Mouse (Mus musculus) hindbrain, embryonic 12.5 days (tissue): ENCODE results near the gene Olfr1418. TPM values are rescaled to one million over a fixed set of nuclear protein-coding genes. Genes with fewer than 3 reads are reported as not detected.

Experiments used
- ATAC-seq: fragments of 200-750 bp; cut with Nextera tagmentation; 2 replicates; pipeline ENCODE4 v1.8.0; 2017; ENCODE audit warnings: moderate TSS enrichment; ENCODE audit not compliant: low FRiP score
- H3K27ac ChIP-seq: fragments of 300-500 bp; sonication (generic); 2 replicates; pipeline ENCODE4 v1.5.1; 2016; ENCODE audit warnings: mild to moderate bottlenecking
- H3K27me3 ChIP-seq: fragments of 300-500 bp; sonication (generic); 2 replicates; pipeline ENCODE4 v1.6.1; 2016; ENCODE audit warnings: mild to moderate bottlenecking
- H3K36me3 ChIP-seq: fragments of 300-500 bp; sonication (generic); 2 replicates; pipeline ENCODE4 v1.6.1; 2016; ENCODE audit warnings: mild to moderate bottlenecking
- H3K4me1 ChIP-seq: fragments of 300-500 bp; sonication (generic); 2 replicates; pipeline ENCODE4 v1.6.1; 2016
- H3K4me2 ChIP-seq: fragments of 300-500 bp; sonication (generic); replicated peaks from 2 replicates; pipeline ENCODE4 v1.6.1; 2016; ENCODE audit warnings: mild to moderate bottlenecking
- H3K4me3 ChIP-seq: fragments of 300-500 bp; sonication (generic); 2 replicates; pipeline ENCODE4 v1.5.1; 2016; ENCODE audit warnings: mild to moderate bottlenecking
- H3K9ac ChIP-seq: fragments of 300-500 bp; sonication (generic); 2 replicates; pipeline ENCODE4 v1.6.1; 2016; ENCODE audit warnings: mild to moderate bottlenecking, moderate library complexity
- H3K9me3 ChIP-seq: fragments of 300-500 bp; sonication (generic); replicated peaks from 2 replicates; pipeline ENCODE4 v1.6.1; 2016; ENCODE audit warnings: mild to moderate bottlenecking
- WGBS: fragments of 180-500 bp; shearing (Covaris S2); methylation state at CpG from one replicate; pipeline ENCODE4 v1.1.7; 2016; 5-methylcytosine and 5-hydroxymethylcytosine counted together
- polyA plus RNA-seq: library from polyadenylated mRNA; unstranded; fragments of >200 nt; fragmentation: Nextera tagmentation; extraction: Ambion mirVana; gene quantifications from 2 replicates; pipeline ENCODE4 v1.2.1, GENCODE M21; 2016

Gene Olfr1418
- polyA plus RNA-seq, 1 experiment from 2014 or later = not detected

GRCm38 (mm10) chr19:11807822-11808221, 53.0 kb downstream of the Olfr1418 start:
- ATAC-seq = no peak
- no peak overlapping the region for H3K4me2 ChIP-seq
- WGBS = 27% methylated on average over 6 of the region's 6 CpGs
- no peaks in the 10 kb centered on the region for H3K9me3 ChIP-seq
- peaks cover 3% of the 10 kb centered on the region; the same call in 1 of the 2 replicates for H3K4me1 ChIP-seq
- no peak overlapping the region for H3K9ac ChIP-seq
- H3K27me3 ChIP-seq = no peaks in the 10 kb centered on the region
- no peak overlapping the region for H3K27ac ChIP-seq
- no peaks in the 10 kb centered on the region for H3K36me3 ChIP-seq
- H3K4me3 ChIP-seq = no peak overlapping the region

GRCm38 (mm10) chr19:11807251-11807650, 53.6 kb downstream of the Olfr1418 start:
- Histone ChIP-seq H3K4me1 (peaks cover 3% of the 10 kb centered on the region; the same call in 1 of the 2 replicates), H3K9me3 (no peaks in the 10 kb centered on the region), H3K27ac (no peak overlapping the region), H3K4me2 (no peak overlapping the region), H3K36me3 (no peaks in the 10 kb centered on the region), H3K9ac (no peak overlapping the region), H3K27me3 (no peaks in the 10 kb centered on the region), H3K4me3 (no peak overlapping the region)
- 72% methylated on average over 2 of the region's 2 CpGs for WGBS
- ATAC-seq = no peak

GRCm38 (mm10) chr19:11804423-11804822, 56.4 kb downstream of the Olfr1418 start:
- H3K9ac ChIP-seq = no peak overlapping the region
- H3K4me2 ChIP-seq = no peak overlapping the region
- H3K9me3 ChIP-seq = no peaks in the 10 kb centered on the region
- H3K4me3 ChIP-seq = no peak overlapping the region
- no peaks in the 10 kb centered on the region for H3K4me1 ChIP-seq
- no peaks in the 10 kb centered on the region for H3K36me3 ChIP-seq
- 67% methylated on average over 1 of the region's 1 CpGs for WGBS
- no peaks in the 10 kb centered on the region for H3K27me3 ChIP-seq
- no peak overlapping the region for H3K27ac ChIP-seq
- no peak for ATAC-seq

Other genes with a start within 250 kb of the Olfr1418 start
- gene Ms4a2, start 237.3 kb downstream of the Olfr1418 start, polyA plus RNA-seq = not detected in 2 replicates
- gene Ms4a3, start 220.2 kb downstream of the Olfr1418 start, polyA plus RNA-seq = 0.25 TPM in 1 of 2 replicates, not detected in the other
- gene Oosp2, start 200.5 kb downstream of the Olfr1418 start, polyA plus RNA-seq = not detected in 2 replicates
- not detected in 2 replicates for gene Oosp1, start 169.9 kb downstream of the Olfr1418 start, polyA plus RNA-seq
- gene Oosp3, start 164.0 kb downstream of the Olfr1418 start, polyA plus RNA-seq = not detected in 2 replicates
- not detected in 2 replicates for gene Gif, start 113.5 kb downstream of the Olfr1418 start, polyA plus RNA-seq
- gene Mrpl16, start 90.7 kb downstream of the Olfr1418 start, polyA plus RNA-seq = 41.7 and 43.5 TPM in 2 replicates
- 8.6 TPM in 2 replicates for gene Stx3, start 41.7 kb downstream of the Olfr1418 start, polyA plus RNA-seq
- gene Olfr1417, start 21.8 kb downstream of the Olfr1418 start, polyA plus RNA-seq = not detected in 2 replicates
- gene Olfr1419, start 14.0 kb upstream of the Olfr1418 start, polyA plus RNA-seq = 0.20 TPM in 1 of 2 replicates, not detected in the other
- gene Olfr1420, start 25.5 kb upstream of the Olfr1418 start, polyA plus RNA-seq = 0.09 TPM in 1 of 2 replicates, not detected in the other
- 23.9 and 24.0 TPM in 2 replicates for gene Patl1, start 51.3 kb upstream of the Olfr1418 start, polyA plus RNA-seq
- gene Osbp, start 104.9 kb upstream of the Olfr1418 start, polyA plus RNA-seq = 5.4 and 5.5 TPM in 2 replicates
- gene Olfr1423, start 180.3 kb upstream of the Olfr1418 start, polyA plus RNA-seq = 0.04 TPM in 1 of 2 replicates, not detected in the other
- gene Olfr1424, start 201.6 kb upstream of the Olfr1418 start, polyA plus RNA-seq = not detected in 2 replicates
- not detected in 2 replicates for gene Olfr1425, start 216.7 kb upstream of the Olfr1418 start, polyA plus RNA-seq
- not detected in 2 replicates for gene Olfr1426, start 230.9 kb upstream of the Olfr1418 start, polyA plus RNA-seq
- not detected in 2 replicates for gene Olfr1427, start 242.3 kb upstream of the Olfr1418 start, polyA plus RNA-seq